Mouse (Mus musculus) lung, postnatal 0 days (tissue): ENCODE measurements around the gene Tada2b.

Source experiments
- CTCF ChIP-seq: IDR thresholded peaks from 2 replicates; pipeline ENCODE4 v1.5.1; 2016; ENCODE audit warnings: antibody characterized with exemption, mild to moderate bottlenecking
- EP300 ChIP-seq: IDR thresholded peaks from 2 replicates; pipeline ENCODE4 v1.6.1; 2016; ENCODE audit warnings: antibody characterized with exemption, mild to moderate bottlenecking, control low read depth

DNA sequence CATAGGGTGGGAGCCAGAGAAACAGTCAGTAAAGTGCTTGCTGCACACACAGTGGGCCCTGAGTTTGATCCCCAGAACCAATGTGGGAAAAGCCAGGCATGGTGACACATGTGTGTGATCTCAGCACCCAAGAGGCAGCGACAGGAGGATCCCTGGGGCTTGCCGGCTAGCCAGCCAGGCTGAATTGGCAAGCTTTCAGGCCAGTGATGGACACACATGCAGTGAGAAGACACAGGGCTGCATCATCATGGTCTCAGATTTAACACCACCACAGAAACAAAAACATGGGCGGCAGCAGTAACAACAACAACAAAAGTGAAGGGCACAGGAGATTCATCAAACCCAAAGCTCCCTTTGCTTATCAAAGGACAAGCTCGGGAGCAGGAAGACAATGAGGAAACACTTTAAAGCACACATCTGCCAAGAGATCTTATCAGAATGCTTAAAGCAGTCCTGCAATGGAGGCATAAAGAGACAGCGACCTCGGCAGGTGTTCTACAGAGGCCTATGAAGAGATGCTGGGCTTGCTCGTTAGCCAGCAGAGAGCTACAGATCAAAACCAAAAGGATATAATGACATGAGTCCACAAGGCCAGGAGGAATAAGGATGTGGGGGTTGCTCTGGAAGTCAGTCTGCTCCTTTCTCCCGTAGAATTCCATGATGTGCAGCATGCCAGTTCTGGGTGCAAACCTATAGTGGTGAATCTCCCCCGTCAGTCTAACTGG, 37.8 kb downstream of the Tada2b start:
- TF ChIP-seq EP300 (no peak), CTCF (no peak)
